Mouse (Mus musculus): ENCODE results near the gene Tunar. TPM values are rescaled to one million over a fixed set of nuclear protein-coding genes. Genes with fewer than 3 reads are reported as not detected.

Gene Tunar
- not detected in 2 replicates for polyA plus RNA-seq (2012; ENCODE audit: insufficient read depth, insufficient read length, missing spikeins)

- H3K4me3 ChIP-seq (ENCODE audit: insufficient read depth, low read depth, low read length) = no peak within 1 kb of the TSS
- H3K27ac ChIP-seq (replicated peaks; ENCODE audit: low read depth, low read length) = no peak within 1 kb of the TSS
- no peaks in the 10 kb centered on the region for H3K4me1 ChIP-seq (ENCODE audit: control insufficient read depth, insufficient read depth, insufficient read length, low read length)
Observed at GRCm38 (mm10) chr12:105333570-105333969, at the start of gene Tunar. Gene Tunar, plus strand, starts transcription at chr12:105333870.

- Histone ChIP-seq H3K4me1 (ENCODE audit: control insufficient read depth, insufficient read depth, insufficient read length, low read length) (no peaks in the 10 kb centered on the region), H3K27ac (replicated peaks; ENCODE audit: low read depth, low read length) (no peak overlapping the region), H3K4me3 (ENCODE audit: insufficient read depth, low read depth, low read length) (no peak overlapping the region)
Observed at GRCm38 (mm10) chr12:105312571-105313035, 21.1 kb upstream of the Tunar start.

GRCm38 (mm10) chr12:105314328-105314727, 19.3 kb upstream of the Tunar start:
- no peak overlapping the region for H3K4me3 ChIP-seq (ENCODE audit: insufficient read depth, low read depth, low read length)
- no peaks in the 10 kb centered on the region for H3K4me1 ChIP-seq (ENCODE audit: control insufficient read depth, insufficient read depth, insufficient read length, low read length)
- H3K27ac ChIP-seq (replicated peaks; ENCODE audit: low read depth, low read length) = no peak overlapping the region

GRCm38 (mm10) chr12:105322160-105322559, 11.5 kb upstream of the Tunar start:
- Histone ChIP-seq H3K4me1 (ENCODE audit: control insufficient read depth, insufficient read depth, insufficient read length, low read length) (no peaks in the 10 kb centered on the region), H3K27ac (replicated peaks; ENCODE audit: low read depth, low read length) (no peak overlapping the region), H3K4me3 (ENCODE audit: insufficient read depth, low read depth, low read length) (no peak overlapping the region)

GRCm38 (mm10) chr12:105327051-105327450, 6.6 kb upstream of the Tunar start:
- no peaks in the 10 kb centered on the region for H3K4me1 ChIP-seq (ENCODE audit: control insufficient read depth, insufficient read depth, insufficient read length, low read length)
- no peak overlapping the region for H3K27ac ChIP-seq (replicated peaks; ENCODE audit: low read depth, low read length)
- no peak overlapping the region for H3K4me3 ChIP-seq (ENCODE audit: insufficient read depth, low read depth, low read length)

- no peak overlapping the region for H3K27ac ChIP-seq (replicated peaks; ENCODE audit: low read depth, low read length)
- no peak overlapping the region for H3K4me3 ChIP-seq (ENCODE audit: insufficient read depth, low read depth, low read length)
- no peaks in the 10 kb centered on the region for H3K4me1 ChIP-seq (ENCODE audit: control insufficient read depth, insufficient read depth, insufficient read length, low read length)
Observed at GRCm38 (mm10) chr12:105328396-105328795, 5.3 kb upstream of the Tunar start.

- Histone ChIP-seq H3K4me3 (ENCODE audit: insufficient read depth, low read depth, low read length) (no peak overlapping the region), H3K4me1 (ENCODE audit: control insufficient read depth, insufficient read depth, insufficient read length, low read length) (no peaks in the 10 kb centered on the region), H3K27ac (replicated peaks; ENCODE audit: low read depth, low read length) (no peak overlapping the region)
Observed at GRCm38 (mm10) chr12:105336094-105336420, 2.4 kb downstream of the Tunar start.

GRCm38 (mm10) chr12:105336421-105337289, 3.0 kb downstream of the Tunar start:
- no peaks in the 10 kb centered on the region for H3K4me1 ChIP-seq (ENCODE audit: control insufficient read depth, insufficient read depth, insufficient read length, low read length)
- H3K4me3 ChIP-seq (ENCODE audit: insufficient read depth, low read depth, low read length) = no peak overlapping the region
- no peak overlapping the region for H3K27ac ChIP-seq (replicated peaks; ENCODE audit: low read depth, low read length)

GRCm38 (mm10) chr12:105337290-105338005, 3.8 kb downstream of the Tunar start:
- H3K4me3 ChIP-seq (ENCODE audit: insufficient read depth, low read depth, low read length) = no peak overlapping the region
- H3K4me1 ChIP-seq (ENCODE audit: control insufficient read depth, insufficient read depth, insufficient read length, low read length) = no peaks in the 10 kb centered on the region
- H3K27ac ChIP-seq (replicated peaks; ENCODE audit: low read depth, low read length) = no peak overlapping the region

- Histone ChIP-seq H3K4me3 (ENCODE audit: insufficient read depth, low read depth, low read length) (no peak overlapping the region), H3K27ac (replicated peaks; ENCODE audit: low read depth, low read length) (no peak overlapping the region), H3K4me1 (ENCODE audit: control insufficient read depth, insufficient read depth, insufficient read length, low read length) (no peaks in the 10 kb centered on the region)
Observed at GRCm38 (mm10) chr12:105338256-105338977, 4.7 kb downstream of the Tunar start.

GRCm38 (mm10) chr12:105341523-105341922, 7.9 kb downstream of the Tunar start:
- Histone ChIP-seq H3K4me3 (ENCODE audit: insufficient read depth, low read depth, low read length) (no peak overlapping the region), H3K27ac (replicated peaks; ENCODE audit: low read depth, low read length) (no peak overlapping the region), H3K4me1 (ENCODE audit: control insufficient read depth, insufficient read depth, insufficient read length, low read length) (no peaks in the 10 kb centered on the region)

- Histone ChIP-seq H3K4me3 (ENCODE audit: insufficient read depth, low read depth, low read length) (no peak overlapping the region), H3K4me1 (ENCODE audit: control insufficient read depth, insufficient read depth, insufficient read length, low read length) (no peaks in the 10 kb centered on the region), H3K27ac (replicated peaks; ENCODE audit: low read depth, low read length) (no peak overlapping the region)
Observed at GRCm38 (mm10) chr12:105344460-105344859, 10.8 kb downstream of the Tunar start.

- no peak overlapping the region for H3K27ac ChIP-seq (replicated peaks; ENCODE audit: low read depth, low read length)
- no peaks in the 10 kb centered on the region for H3K4me1 ChIP-seq (ENCODE audit: control insufficient read depth, insufficient read depth, insufficient read length, low read length)
- no peak overlapping the region for H3K4me3 ChIP-seq (ENCODE audit: insufficient read depth, low read depth, low read length)
Observed at GRCm38 (mm10) chr12:105346861-105347260, 13.2 kb downstream of the Tunar start.

GRCm38 (mm10) chr12:105347261-105347660, 13.6 kb downstream of the Tunar start:
- Histone ChIP-seq H3K27ac (replicated peaks; ENCODE audit: low read depth, low read length) (no peak overlapping the region), H3K4me1 (ENCODE audit: control insufficient read depth, insufficient read depth, insufficient read length, low read length) (no peaks in the 10 kb centered on the region), H3K4me3 (ENCODE audit: insufficient read depth, low read depth, low read length) (no peak overlapping the region)

GRCm38 (mm10) chr12:105354266-105354665, 20.6 kb downstream of the Tunar start:
- Histone ChIP-seq H3K4me3 (ENCODE audit: insufficient read depth, low read depth, low read length) (no peak overlapping the region), H3K27ac (replicated peaks; ENCODE audit: low read depth, low read length) (no peak overlapping the region), H3K4me1 (ENCODE audit: control insufficient read depth, insufficient read depth, insufficient read length, low read length) (no peaks in the 10 kb centered on the region)

Measured in brown adipose tissue, adult 24 weeks (tissue).